Mouse (Mus musculus): ENCODE measurements around the gene Btbd2. TPM values are rescaled to one million over a fixed set of nuclear protein-coding genes. Genes with fewer than 3 reads are reported as not detected.
A peak's percentile ranks its signal among the peaks of the same experiment; 100 is the strongest.

Gene Btbd2
- polyA plus RNA-seq (2015; fragmentation: Nextera tagmentation; extraction: Ambion mirVana): 71.8 and 73.5 TPM in 2 replicates

- Histone ChIP-seq H3K27me3 (ENCODE audit: control insufficient read depth, insufficient read depth, low read depth, low read length) (no peaks in the 10 kb centered on the region), H3K4me2 (ENCODE audit: low read length) (peak within 1 kb of the TSS; percentile 92), H3K9me3 (replicated peaks; ENCODE audit: control insufficient read depth, low read length, poor library complexity, severe bottlenecking) (no peaks in the 10 kb centered on the region), H3K4me3 (ENCODE audit: low read depth, low read length) (peak within 1 kb of the TSS; percentile 73), H3K36me3 (ENCODE audit: control insufficient read depth, insufficient read depth, low read length) (no peaks in the 10 kb centered on the region), H3K4me1 (ENCODE audit: control insufficient read depth, insufficient read depth, low read length) (peaks cover 26% of the 10 kb centered on the region), H3K27ac (ENCODE audit: low read length) (peak within 1 kb of the TSS; percentile 87), H3K9ac (ENCODE audit: low read depth, low read length) (peak within 1 kb of the TSS; percentile 95)
- 20% methylated on average over 15 of the region's 15 CpGs for WGBS
- ATAC-seq: peak; percentile 49
These were observed at the start of gene Btbd2 for GRCm38 (mm10) chr10:80656863-80657623. Gene Btbd2, minus strand, starts transcription at chr10:80657071.

DNA sequence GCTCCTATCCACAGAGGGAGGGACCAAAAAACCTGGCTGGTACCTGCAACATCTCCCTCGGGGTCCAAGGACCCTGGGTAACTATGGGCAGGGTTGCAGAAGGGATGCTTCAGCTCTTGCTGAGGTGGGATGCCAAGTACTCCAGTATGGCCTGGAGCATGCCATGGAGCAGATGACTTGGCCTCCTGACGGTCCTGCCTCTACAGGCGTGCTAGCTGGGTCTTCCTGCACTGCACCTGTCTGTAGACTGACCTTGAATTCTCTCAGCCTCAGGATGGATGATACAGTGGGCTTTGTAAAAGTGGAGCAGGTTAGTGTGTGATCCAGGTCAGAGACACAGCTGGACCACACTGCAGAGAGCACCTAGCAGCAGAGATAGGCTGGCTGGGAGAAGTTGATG lies 48.6 kb upstream of the Btbd2 start:
- Histone ChIP-seq H3K27ac (ENCODE audit: low read length) (no peak overlapping the region), H3K9ac (ENCODE audit: low read depth, low read length) (no peak overlapping the region), H3K4me1 (ENCODE audit: control insufficient read depth, insufficient read depth, low read length) (peaks cover 21% of the 10 kb centered on the region), H3K4me3 (ENCODE audit: low read depth, low read length) (no peak overlapping the region), H3K36me3 (ENCODE audit: control insufficient read depth, insufficient read depth, low read length) (peaks cover 36% of the 10 kb centered on the region), H3K9me3 (replicated peaks; ENCODE audit: control insufficient read depth, low read length, poor library complexity, severe bottlenecking) (no peaks in the 10 kb centered on the region), H3K4me2 (ENCODE audit: low read length) (no peak overlapping the region), H3K27me3 (ENCODE audit: control insufficient read depth, insufficient read depth, low read depth, low read length) (no peaks in the 10 kb centered on the region)
- ATAC-seq: no peak
- 85% methylated on average over 3 of the region's 3 CpGs for WGBS

DNA sequence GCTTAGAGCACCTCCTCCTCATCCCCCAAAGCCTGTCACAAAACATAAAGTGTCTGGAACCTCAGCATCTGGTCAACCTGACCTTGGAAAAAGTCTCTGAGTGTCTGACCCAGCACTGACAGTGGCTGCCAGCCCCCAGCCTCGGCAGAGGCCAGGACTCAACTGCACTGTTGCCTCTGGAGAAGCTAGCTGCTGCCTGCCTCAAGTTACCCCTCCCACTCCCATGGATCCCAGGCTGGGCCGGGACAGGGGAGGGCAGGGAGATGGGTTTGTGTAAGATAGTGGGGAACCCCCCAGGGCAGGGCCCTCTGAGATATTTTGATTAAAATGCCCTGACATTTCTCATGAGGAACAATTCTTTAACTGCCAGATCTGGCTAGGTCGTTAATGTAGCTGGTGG lies 48.2 kb upstream of the Btbd2 start:
- Histone ChIP-seq H3K4me1 (ENCODE audit: control insufficient read depth, insufficient read depth, low read length) (peaks cover 25% of the 10 kb centered on the region), H3K4me3 (ENCODE audit: low read depth, low read length) (no peak overlapping the region), H3K36me3 (ENCODE audit: control insufficient read depth, insufficient read depth, low read length) (peaks cover 32% of the 10 kb centered on the region), H3K27ac (ENCODE audit: low read length) (no peak overlapping the region), H3K27me3 (ENCODE audit: control insufficient read depth, insufficient read depth, low read depth, low read length) (no peaks in the 10 kb centered on the region), H3K9ac (ENCODE audit: low read depth, low read length) (no peak overlapping the region), H3K4me2 (ENCODE audit: low read length) (no peak overlapping the region), H3K9me3 (replicated peaks; ENCODE audit: control insufficient read depth, low read length, poor library complexity, severe bottlenecking) (no peaks in the 10 kb centered on the region)
- 73% methylated on average over 3 of the region's 3 CpGs for WGBS
- no peak for ATAC-seq

DNA sequence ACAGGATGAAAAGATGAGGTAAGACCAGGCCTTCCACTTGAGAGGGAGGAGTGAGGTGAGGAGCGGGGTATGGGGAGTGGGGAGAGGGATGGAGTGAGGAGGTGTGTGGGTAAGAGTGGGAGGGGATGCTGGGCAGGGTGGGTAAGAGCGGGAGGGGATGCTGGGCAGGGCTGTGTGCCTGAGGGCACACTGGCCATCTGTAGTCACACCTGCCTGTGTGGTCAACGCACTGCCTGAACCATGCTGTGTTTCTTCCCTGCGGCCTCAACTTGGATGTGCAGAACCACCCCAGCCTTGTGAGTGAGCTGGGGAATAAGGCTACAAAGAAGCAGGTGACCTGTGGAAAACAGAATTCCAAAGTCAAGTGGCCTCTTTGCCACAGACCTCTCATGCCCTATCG lies 47.5 kb upstream of the Btbd2 start:
- no peak overlapping the region for H3K9ac ChIP-seq (ENCODE audit: low read depth, low read length)

DNA sequence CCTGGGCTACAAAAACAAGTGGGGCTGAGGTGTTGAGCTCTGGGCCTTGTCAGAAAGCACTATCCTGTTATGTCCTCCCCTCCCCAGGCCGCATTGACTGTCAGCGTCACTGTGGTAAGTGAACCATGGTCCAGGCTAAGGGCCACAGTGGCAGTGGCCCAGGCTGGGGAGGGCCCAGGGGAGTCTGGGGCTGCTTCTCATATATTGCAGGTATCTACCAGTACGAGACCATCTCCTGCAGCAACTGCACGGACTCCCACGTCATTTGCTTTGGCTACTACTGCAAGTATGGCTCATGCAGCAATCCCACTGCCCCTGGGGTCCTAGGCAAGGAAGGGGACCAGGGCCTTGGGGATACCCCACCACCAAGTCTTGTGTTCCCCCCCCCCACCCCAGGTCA lies 46.8 kb upstream of the Btbd2 start:
- ATAC-seq: no peak
- WGBS: 87% methylated on average over 5 of the region's 5 CpGs
- Histone ChIP-seq H3K4me2 (ENCODE audit: low read length) (peak overlapping the region; percentile 71), H3K9ac (ENCODE audit: low read depth, low read length) (peak overlapping the region; percentile 73), H3K4me3 (ENCODE audit: low read depth, low read length) (peak overlapping the region; percentile 85), H3K36me3 (ENCODE audit: control insufficient read depth, insufficient read depth, low read length) (peaks cover 18% of the 10 kb centered on the region), H3K4me1 (ENCODE audit: control insufficient read depth, insufficient read depth, low read length) (peaks cover 29% of the 10 kb centered on the region), H3K27me3 (ENCODE audit: control insufficient read depth, insufficient read depth, low read depth, low read length) (no peaks in the 10 kb centered on the region), H3K9me3 (replicated peaks; ENCODE audit: control insufficient read depth, low read length, poor library complexity, severe bottlenecking) (no peaks in the 10 kb centered on the region), H3K27ac (ENCODE audit: low read length) (peak overlapping the region; percentile 88; the same call in 1 of the 2 replicates)

More for the DNA sequence above, 47.5 kb upstream of the Btbd2 start:
- Histone ChIP-seq H3K4me2 (ENCODE audit: low read length) (no peak overlapping the region), H3K4me3 (ENCODE audit: low read depth, low read length) (no peak overlapping the region), H3K36me3 (ENCODE audit: control insufficient read depth, insufficient read depth, low read length) (peaks cover 26% of the 10 kb centered on the region), H3K4me1 (ENCODE audit: control insufficient read depth, insufficient read depth, low read length) (peaks cover 29% of the 10 kb centered on the region), H3K27ac (ENCODE audit: low read length) (no peak overlapping the region), H3K9me3 (replicated peaks; ENCODE audit: control insufficient read depth, low read length, poor library complexity, severe bottlenecking) (no peaks in the 10 kb centered on the region), H3K27me3 (ENCODE audit: control insufficient read depth, insufficient read depth, low read depth, low read length) (no peaks in the 10 kb centered on the region)
- no peak for ATAC-seq
- 89% methylated on average over 5 of the region's 5 CpGs for WGBS

GRCm38 (mm10) chr10:80702536-80703390 lies 45.9 kb upstream of the Btbd2 start:
- Histone ChIP-seq H3K4me1 (ENCODE audit: control insufficient read depth, insufficient read depth, low read length) (peaks cover 29% of the 10 kb centered on the region), H3K9ac (ENCODE audit: low read depth, low read length) (peak overlapping the region; percentile 73), H3K4me3 (ENCODE audit: low read depth, low read length) (peak overlapping the region; percentile 85), H3K36me3 (ENCODE audit: control insufficient read depth, insufficient read depth, low read length) (peaks cover 9% of the 10 kb centered on the region), H3K9me3 (replicated peaks; ENCODE audit: control insufficient read depth, low read length, poor library complexity, severe bottlenecking) (no peaks in the 10 kb centered on the region), H3K4me2 (ENCODE audit: low read length) (peak overlapping the region; percentile 71), H3K27ac (ENCODE audit: low read length) (peak overlapping the region; percentile 88), H3K27me3 (ENCODE audit: control insufficient read depth, insufficient read depth, low read depth, low read length) (no peaks in the 10 kb centered on the region)
- WGBS: 2% methylated on average over 47 of the region's 47 CpGs
- ATAC-seq: peak; percentile 87

DNA sequence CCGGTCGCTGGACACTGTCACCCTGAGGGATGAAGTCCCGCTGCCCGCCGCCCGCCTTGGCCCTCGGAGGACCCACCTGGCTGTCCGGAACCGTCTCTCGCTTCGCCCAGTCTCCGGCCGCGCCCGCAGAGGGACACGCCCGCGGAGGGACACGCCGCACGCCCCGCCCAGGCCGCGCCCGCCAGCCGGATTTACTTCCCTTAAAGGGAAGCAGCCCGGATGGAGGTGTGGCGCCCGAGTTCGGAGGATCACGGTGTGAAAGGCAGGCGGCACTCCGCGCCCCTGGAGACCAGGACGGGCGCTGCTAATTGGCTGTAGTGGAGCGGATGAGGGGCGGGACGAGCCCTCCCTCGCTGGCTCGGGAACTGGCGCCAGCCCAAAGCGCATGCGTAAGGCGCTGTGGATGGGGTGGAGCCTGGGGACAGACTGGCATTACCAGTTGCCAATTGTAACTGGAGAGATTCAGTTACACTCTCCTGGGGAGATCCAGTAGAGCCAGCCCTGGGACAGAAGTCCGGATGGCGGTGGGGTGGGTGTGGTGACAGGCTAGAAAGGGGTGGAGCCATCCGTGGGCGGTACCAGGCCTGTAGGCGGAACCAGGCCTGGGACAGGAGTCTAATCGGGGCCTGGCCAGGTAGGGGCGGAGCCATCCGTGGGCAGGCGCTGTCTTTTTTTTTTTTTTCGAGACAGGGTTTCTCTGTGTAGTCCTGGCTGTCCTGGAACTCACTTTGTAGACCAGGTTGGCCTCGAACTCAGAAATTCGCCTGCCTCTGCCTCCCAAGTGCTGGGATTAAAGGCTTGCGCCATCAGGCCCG lies 45.1 kb upstream of the Btbd2 start, which contains the start of the genes Mob3a and Izumo4:
TSS of gene Mob3a (minus strand) at position 257 of the 815 bp plus-strand sequence.
TSS of gene Izumo4 (plus strand) at position 464 of the 815 bp plus-strand sequence.
- Histone ChIP-seq H3K27me3 (ENCODE audit: control insufficient read depth, insufficient read depth, low read depth, low read length) (no peaks in the 10 kb centered on the region), H3K4me3 (ENCODE audit: low read depth, low read length) (peak within 1 kb of the TSS; percentile 85), H3K9ac (ENCODE audit: low read depth, low read length) (peak within 1 kb of the TSS; percentile 81), H3K9me3 (replicated peaks; ENCODE audit: control insufficient read depth, low read length, poor library complexity, severe bottlenecking) (no peaks in the 10 kb centered on the region), H3K4me1 (ENCODE audit: control insufficient read depth, insufficient read depth, low read length) (peaks cover 29% of the 10 kb centered on the region), H3K4me2 (ENCODE audit: low read length) (peak within 1 kb of the TSS; percentile 71), H3K27ac (ENCODE audit: low read length) (peak within 1 kb of the TSS; percentile 88), H3K36me3 (ENCODE audit: control insufficient read depth, insufficient read depth, low read length) (peaks cover 6% of the 10 kb centered on the region; the same call in 1 of the 2 replicates)
- ATAC-seq: peak; percentile 96
- WGBS: under 1% methylated on average over 56 of the region's 59 CpGs

GRCm38 (mm10) chr10:80700732-80701131 lies 43.9 kb upstream of the Btbd2 start:
- H3K4me2 ChIP-seq (ENCODE audit: low read length): peak overlapping the region; percentile 66
- H3K27ac ChIP-seq (ENCODE audit: low read length): no peak overlapping the region
- peaks cover 2% of the 10 kb centered on the region; the same call in 1 of the 2 replicates for H3K36me3 ChIP-seq (ENCODE audit: control insufficient read depth, insufficient read depth, low read length)
- no peak for ATAC-seq
- H3K27me3 ChIP-seq (ENCODE audit: control insufficient read depth, insufficient read depth, low read depth, low read length): no peaks in the 10 kb centered on the region
- H3K9me3 ChIP-seq (replicated peaks; ENCODE audit: control insufficient read depth, low read length, poor library complexity, severe bottlenecking): no peaks in the 10 kb centered on the region
- peaks cover 29% of the 10 kb centered on the region for H3K4me1 ChIP-seq (ENCODE audit: control insufficient read depth, insufficient read depth, low read length)
- 45% methylated on average over 4 of the region's 4 CpGs for WGBS
- peak overlapping the region; percentile 5; the same call in 1 of the 2 replicates for H3K9ac ChIP-seq (ENCODE audit: low read depth, low read length)
- H3K4me3 ChIP-seq (ENCODE audit: low read depth, low read length): peak overlapping the region; percentile 85
